Mouse (Mus musculus): ENCODE data around the gene Rbm8a2.

DNA sequence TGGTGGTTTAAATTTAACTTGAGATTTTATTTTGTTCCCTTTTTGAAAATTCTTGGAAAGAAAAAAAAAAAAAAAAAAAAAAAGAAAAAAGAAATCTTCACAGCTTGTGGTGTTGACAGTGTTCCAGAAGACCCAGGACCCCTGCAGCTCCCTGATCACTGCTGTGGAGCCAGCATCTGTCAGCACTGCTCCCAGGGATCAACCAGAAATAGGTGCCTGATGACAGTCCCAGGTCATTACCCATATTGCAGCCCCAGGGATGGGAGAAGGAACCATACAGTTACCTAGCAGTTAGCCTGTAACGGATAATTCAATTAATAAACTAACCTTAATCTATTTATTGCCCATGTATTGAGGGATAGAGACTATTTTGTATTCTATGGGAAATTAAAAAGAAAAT is 45.6 kb upstream of the Rbm8a2 start:
- TF ChIP-seq POLR2A (IDR thresholded peaks at IDR 0.05; ENCODE audit: insufficient read depth, low read depth, low read length) = no peak
- TF ChIP-seq CTCF (IDR thresholded peaks at IDR 0.05; ENCODE audit: insufficient read depth, low read depth, low read length) = no peak

Measured in olfactory bulb, adult 2 months (tissue).